Mouse (Mus musculus): Measurements from ENCODE around the gene Tent4a. TPM values are rescaled to one million over a fixed set of nuclear protein-coding genes. Genes with fewer than 3 reads are reported as not detected.

Tent4a gene
- polyA plus RNA-seq, 1 experiment from 2014 or later = 3.7 TPM

DNA sequence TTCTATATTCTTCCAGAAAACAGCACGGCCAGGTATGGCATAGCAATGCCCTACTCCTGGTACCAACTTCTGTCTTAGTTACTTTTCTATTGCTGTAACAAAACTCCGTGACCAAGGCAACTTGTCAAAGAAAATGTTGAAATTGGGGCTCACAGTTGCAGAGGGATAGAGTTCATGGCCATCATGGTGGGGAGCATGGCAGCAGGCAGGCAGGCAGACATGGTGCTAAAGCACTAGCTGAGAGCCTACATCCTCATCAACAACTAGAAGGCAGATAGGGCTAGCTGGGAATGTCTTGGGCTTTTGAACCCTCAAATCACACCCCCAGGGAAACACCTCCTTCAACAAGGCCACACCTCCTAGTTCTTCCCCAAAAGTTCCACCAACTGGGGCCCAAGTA, 16.4 kb upstream of the Tent4a start:
- 81% methylated on average over 2 of the region's 2 CpGs for WGBS
- no peak overlapping the region for H3K9ac ChIP-seq (ENCODE audit: low read depth, low read length)
- no peak for ATAC-seq
- H3K4me3 ChIP-seq (ENCODE audit: low read length) = no peak overlapping the region
- H3K4me1 ChIP-seq (ENCODE audit: control insufficient read depth, insufficient read depth, low read length) = no peaks in the 10 kb centered on the region
- no peak overlapping the region for H3K4me2 ChIP-seq (ENCODE audit: low read depth, low read length)
- no peaks in the 10 kb centered on the region for H3K9me3 ChIP-seq (ENCODE audit: control insufficient read depth, low read length)
- H3K36me3 ChIP-seq (ENCODE audit: control insufficient read depth, insufficient read depth, low read length) = no peaks in the 10 kb centered on the region
- no peak overlapping the region for H3K27ac ChIP-seq (ENCODE audit: low read length)
- no peaks in the 10 kb centered on the region for H3K27me3 ChIP-seq (replicated peaks; ENCODE audit: control insufficient read depth, insufficient read depth, low read length)

DNA sequence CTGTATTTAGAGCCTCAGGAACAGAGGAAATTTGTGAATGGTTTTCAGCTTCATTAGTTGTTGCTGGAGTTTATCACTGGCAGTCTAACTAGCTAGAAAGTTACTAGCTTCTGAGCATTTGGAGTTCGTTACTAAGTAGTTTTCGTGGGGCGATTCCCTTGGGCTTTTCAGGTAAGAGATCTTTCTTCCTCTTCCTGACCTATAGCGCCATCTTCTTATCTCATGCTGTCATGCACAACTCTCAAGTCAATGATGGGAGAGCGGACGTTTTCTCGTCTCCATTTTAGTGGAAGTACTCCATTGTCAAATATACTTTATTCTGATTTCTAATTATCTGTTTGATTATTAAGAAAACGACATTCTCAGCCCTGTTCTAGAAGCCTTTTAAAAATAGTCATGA, 15.6 kb upstream of the Tent4a start:
- Histone ChIP-seq H3K4me3 (ENCODE audit: low read length) (no peak overlapping the region), H3K9me3 (ENCODE audit: control insufficient read depth, low read length) (no peaks in the 10 kb centered on the region), H3K27me3 (replicated peaks; ENCODE audit: control insufficient read depth, insufficient read depth, low read length) (no peaks in the 10 kb centered on the region), H3K4me1 (ENCODE audit: control insufficient read depth, insufficient read depth, low read length) (no peaks in the 10 kb centered on the region), H3K27ac (ENCODE audit: low read length) (no peak overlapping the region), H3K9ac (ENCODE audit: low read depth, low read length) (no peak overlapping the region), H3K36me3 (ENCODE audit: control insufficient read depth, insufficient read depth, low read length) (no peaks in the 10 kb centered on the region), H3K4me2 (ENCODE audit: low read depth, low read length) (no peak overlapping the region)
- WGBS = 51% methylated on average over 8 of the region's 8 CpGs
- no peak for ATAC-seq

DNA sequence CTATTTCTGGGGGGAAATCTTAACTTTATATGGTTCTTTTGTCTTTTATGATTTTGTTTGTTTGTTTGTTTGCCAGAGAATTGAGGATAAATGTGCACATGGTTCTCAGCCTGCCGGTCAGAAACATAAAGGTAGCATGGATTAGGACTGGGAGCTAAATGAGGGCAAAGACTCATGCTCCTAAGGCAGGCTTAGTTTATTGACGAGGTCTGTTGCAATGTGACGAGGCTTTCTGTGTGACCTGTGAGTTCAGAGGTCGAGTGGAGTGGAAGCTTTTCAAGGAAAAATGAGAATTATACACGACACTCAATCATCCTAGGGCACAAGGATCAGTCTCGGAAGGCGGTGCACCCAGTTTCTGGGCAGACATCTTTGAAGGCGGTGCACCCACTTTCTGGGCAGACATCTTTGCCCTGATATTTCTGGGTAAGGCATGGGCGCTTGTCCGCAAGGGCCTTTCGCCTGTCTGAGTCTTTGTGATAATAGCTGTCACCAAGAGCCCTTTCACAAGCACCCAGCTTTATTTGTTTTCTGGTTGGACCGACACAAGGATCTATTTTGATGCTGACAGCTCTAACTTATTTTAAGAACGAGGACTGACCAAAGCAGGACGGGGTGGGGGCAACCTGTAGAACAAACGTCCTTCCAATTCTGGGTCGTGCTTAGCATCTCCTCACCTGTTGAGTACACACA, 13.2 kb upstream of the Tent4a start:
- Histone ChIP-seq H3K27ac (ENCODE audit: low read length) (no peak overlapping the region), H3K4me2 (ENCODE audit: low read depth, low read length) (no peak overlapping the region), H3K4me3 (ENCODE audit: low read length) (no peak overlapping the region), H3K27me3 (replicated peaks; ENCODE audit: control insufficient read depth, insufficient read depth, low read length) (peaks cover 5% of the 10 kb centered on the region; the same call in 1 of the 2 replicates), H3K9ac (ENCODE audit: low read depth, low read length) (no peak overlapping the region), H3K4me1 (ENCODE audit: control insufficient read depth, insufficient read depth, low read length) (peaks cover 10% of the 10 kb centered on the region; the same call in 1 of the 2 replicates), H3K36me3 (ENCODE audit: control insufficient read depth, insufficient read depth, low read length) (no peaks in the 10 kb centered on the region), H3K9me3 (ENCODE audit: control insufficient read depth, low read length) (no peaks in the 10 kb centered on the region)
- WGBS = 65% methylated on average over 16 of the region's 16 CpGs
- ATAC-seq = no peak

- H3K36me3 ChIP-seq (ENCODE audit: control insufficient read depth, insufficient read depth, low read length) = no peaks in the 10 kb centered on the region
- WGBS = 26% methylated on average over 3 of the region's 3 CpGs
- no peaks in the 10 kb centered on the region for H3K9me3 ChIP-seq (ENCODE audit: control insufficient read depth, low read length)
- no peak overlapping the region for H3K4me2 ChIP-seq (ENCODE audit: low read depth, low read length)
- ATAC-seq = no peak
- no peak overlapping the region for H3K27ac ChIP-seq (ENCODE audit: low read length)
- peaks cover 5% of the 10 kb centered on the region; the same call in 1 of the 2 replicates for H3K27me3 ChIP-seq (replicated peaks; ENCODE audit: control insufficient read depth, insufficient read depth, low read length)
- peaks cover 13% of the 10 kb centered on the region; the same call in 1 of the 2 replicates for H3K4me1 ChIP-seq (ENCODE audit: control insufficient read depth, insufficient read depth, low read length)
- H3K9ac ChIP-seq (ENCODE audit: low read depth, low read length) = no peak overlapping the region
- no peak overlapping the region for H3K4me3 ChIP-seq (ENCODE audit: low read length)
These were observed 10.6 kb upstream of the Tent4a start for GRCm38 (mm10) chr13:69545019-69545418.

DNA sequence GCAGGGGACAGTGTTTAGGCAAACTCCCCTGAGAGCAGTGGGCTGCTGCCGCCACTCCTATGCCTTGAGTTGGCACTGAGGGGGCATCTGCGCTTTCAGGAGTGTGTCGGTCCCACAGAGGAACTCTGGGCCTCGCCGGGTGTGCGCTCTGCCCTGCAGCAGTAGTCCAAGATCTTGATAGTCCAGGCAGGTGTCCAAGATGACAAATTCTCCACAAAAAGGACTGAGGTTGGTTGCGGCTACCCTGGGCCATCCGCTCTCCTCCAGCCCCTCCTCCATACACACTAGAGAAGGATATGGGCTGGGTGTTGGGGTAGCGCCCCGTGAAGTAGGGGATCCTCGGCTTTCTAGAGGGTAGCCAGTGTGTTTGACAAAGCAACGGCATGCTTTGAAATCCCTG, 9.2 kb upstream of the Tent4a start:
- 0 out of 2 replicates have a peak, but pooled peaks have one; percentile 7 for ATAC-seq
- peak overlapping the region; percentile 60 for H3K27ac ChIP-seq (ENCODE audit: low read length)
- peak overlapping the region; percentile 26 for H3K4me2 ChIP-seq (ENCODE audit: low read depth, low read length)
- no peaks in the 10 kb centered on the region for H3K9me3 ChIP-seq (ENCODE audit: control insufficient read depth, low read length)
- peaks cover 13% of the 10 kb centered on the region; the same call in 1 of the 2 replicates for H3K4me1 ChIP-seq (ENCODE audit: control insufficient read depth, insufficient read depth, low read length)
- peak overlapping the region; percentile 16; the same call in 1 of the 2 replicates for H3K4me3 ChIP-seq (ENCODE audit: low read length)
- H3K9ac ChIP-seq (ENCODE audit: low read depth, low read length) = peak overlapping the region; percentile 37; the same call in 1 of the 2 replicates
- WGBS = 42% methylated on average over 12 of the region's 12 CpGs
- H3K36me3 ChIP-seq (ENCODE audit: control insufficient read depth, insufficient read depth, low read length) = no peaks in the 10 kb centered on the region
- H3K27me3 ChIP-seq (replicated peaks; ENCODE audit: control insufficient read depth, insufficient read depth, low read length) = peaks cover 5% of the 10 kb centered on the region; the same call in 1 of the 2 replicates

DNA sequence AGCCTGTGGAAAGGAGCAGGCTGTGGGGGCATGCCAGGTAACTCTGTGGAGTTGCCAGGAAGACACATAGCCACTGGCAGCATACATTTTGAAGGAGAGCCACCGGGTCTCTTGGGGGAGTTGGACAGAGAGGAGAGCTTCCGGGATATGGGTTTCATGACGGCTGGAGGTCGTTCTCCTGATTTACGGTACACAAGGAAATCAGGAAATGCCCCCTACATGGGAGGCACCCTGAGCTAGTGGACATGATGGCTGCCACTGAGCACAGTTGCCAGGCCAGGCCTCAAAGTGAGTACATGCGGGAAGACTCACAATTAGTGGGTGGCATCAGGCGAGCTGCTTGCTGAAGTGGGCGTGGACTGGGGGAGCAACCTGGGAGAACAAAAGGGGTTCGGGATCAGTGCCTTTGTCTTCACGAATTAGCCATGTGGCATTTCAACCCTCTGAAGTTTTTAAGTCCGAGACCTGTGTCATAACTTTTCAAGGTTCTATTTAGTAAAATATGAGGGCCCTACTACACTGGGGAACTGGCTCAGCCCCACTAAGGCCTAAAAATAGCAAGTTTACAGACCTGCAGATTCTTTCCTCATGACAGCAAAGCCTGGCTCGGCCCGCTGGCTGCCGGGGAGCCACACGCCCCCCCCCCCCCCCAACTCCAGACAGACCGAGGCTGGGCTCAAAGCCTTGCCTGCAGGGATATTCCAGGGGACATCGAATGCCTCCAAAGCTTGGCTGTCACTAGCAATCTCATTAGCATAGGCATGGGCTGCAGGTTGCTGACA, 8.3 kb upstream of the Tent4a start:
- peak overlapping the region; percentile 68 for H3K27ac ChIP-seq (ENCODE audit: low read length)
- peaks cover 5% of the 10 kb centered on the region; the same call in 1 of the 2 replicates for H3K27me3 ChIP-seq (replicated peaks; ENCODE audit: control insufficient read depth, insufficient read depth, low read length)
- 0 out of 2 replicates have a peak overlapping the region, but pooled peaks have one; percentile 37 for H3K9ac ChIP-seq (ENCODE audit: low read depth, low read length)
- H3K36me3 ChIP-seq (ENCODE audit: control insufficient read depth, insufficient read depth, low read length) = no peaks in the 10 kb centered on the region
- 44% methylated on average over 17 of the region's 17 CpGs for WGBS
- no peak overlapping the region for H3K4me2 ChIP-seq (ENCODE audit: low read depth, low read length)
- H3K4me3 ChIP-seq (ENCODE audit: low read length) = no peak overlapping the region
- H3K4me1 ChIP-seq (ENCODE audit: control insufficient read depth, insufficient read depth, low read length) = peaks cover 16% of the 10 kb centered on the region; the same call in 1 of the 2 replicates
- no peak for ATAC-seq
- no peaks in the 10 kb centered on the region for H3K9me3 ChIP-seq (ENCODE audit: control insufficient read depth, low read length)

DNA sequence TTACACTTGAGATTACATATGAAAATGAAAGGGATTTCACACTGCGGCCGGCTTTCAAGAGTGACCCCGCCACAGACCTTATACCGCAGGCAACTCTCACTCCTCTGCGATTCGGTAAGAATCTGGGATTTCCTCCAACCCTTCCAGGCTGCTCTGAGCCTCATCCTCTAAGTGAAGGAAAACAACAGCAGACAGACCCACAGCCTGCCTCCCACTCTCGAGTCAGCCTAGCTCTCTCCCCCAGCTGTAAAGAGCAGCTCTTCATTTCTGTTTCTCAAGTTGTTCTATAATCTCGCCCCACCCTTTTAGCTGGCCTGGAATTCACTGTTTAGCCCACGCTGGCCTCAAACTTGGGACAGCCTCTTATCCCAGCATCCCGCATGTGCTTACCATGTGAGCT, 7.4 kb upstream of the Tent4a start:
- peak; percentile 29 for ATAC-seq
- Histone ChIP-seq H3K4me2 (ENCODE audit: low read depth, low read length) (no peak overlapping the region), H3K4me3 (ENCODE audit: low read length) (no peak overlapping the region), H3K27ac (ENCODE audit: low read length) (peak overlapping the region; percentile 68; the same call in 1 of the 2 replicates), H3K9ac (ENCODE audit: low read depth, low read length) (no peak overlapping the region), H3K9me3 (ENCODE audit: control insufficient read depth, low read length) (no peaks in the 10 kb centered on the region), H3K4me1 (ENCODE audit: control insufficient read depth, insufficient read depth, low read length) (peaks cover 16% of the 10 kb centered on the region; the same call in 1 of the 2 replicates), H3K36me3 (ENCODE audit: control insufficient read depth, insufficient read depth, low read length) (no peaks in the 10 kb centered on the region), H3K27me3 (replicated peaks; ENCODE audit: control insufficient read depth, insufficient read depth, low read length) (peaks cover 5% of the 10 kb centered on the region; the same call in 1 of the 2 replicates)
- WGBS = 49% methylated on average over 10 of the region's 10 CpGs

GRCm38 (mm10) chr13:69541209-69541608, 6.8 kb upstream of the Tent4a start:
- 77% methylated on average over 6 of the region's 6 CpGs for WGBS
- Histone ChIP-seq H3K4me2 (ENCODE audit: low read depth, low read length) (no peak overlapping the region), H3K4me1 (ENCODE audit: control insufficient read depth, insufficient read depth, low read length) (peaks cover 16% of the 10 kb centered on the region; the same call in 1 of the 2 replicates), H3K9me3 (ENCODE audit: control insufficient read depth, low read length) (no peaks in the 10 kb centered on the region), H3K4me3 (ENCODE audit: low read length) (no peak overlapping the region), H3K27ac (ENCODE audit: low read length) (no peak overlapping the region), H3K36me3 (ENCODE audit: control insufficient read depth, insufficient read depth, low read length) (no peaks in the 10 kb centered on the region), H3K27me3 (replicated peaks; ENCODE audit: control insufficient read depth, insufficient read depth, low read length) (peaks cover 5% of the 10 kb centered on the region; the same call in 1 of the 2 replicates), H3K9ac (ENCODE audit: low read depth, low read length) (no peak overlapping the region)
- ATAC-seq = no peak

GRCm38 (mm10) chr13:69538327-69538726, 3.9 kb upstream of the Tent4a start:
- H3K9me3 ChIP-seq (ENCODE audit: control insufficient read depth, low read length) = no peaks in the 10 kb centered on the region
- no peaks in the 10 kb centered on the region for H3K27me3 ChIP-seq (replicated peaks; ENCODE audit: control insufficient read depth, insufficient read depth, low read length)
- no peak for ATAC-seq
- no peak overlapping the region for H3K27ac ChIP-seq (ENCODE audit: low read length)
- WGBS = 38% methylated on average over 4 of the region's 4 CpGs
- peaks cover 20% of the 10 kb centered on the region for H3K4me1 ChIP-seq (ENCODE audit: control insufficient read depth, insufficient read depth, low read length)
- H3K4me2 ChIP-seq (ENCODE audit: low read depth, low read length) = no peak overlapping the region
- H3K9ac ChIP-seq (ENCODE audit: low read depth, low read length) = 0 out of 2 replicates have a peak overlapping the region, but pooled peaks have one; percentile 14
- H3K4me3 ChIP-seq (ENCODE audit: low read length) = no peak overlapping the region
- H3K36me3 ChIP-seq (ENCODE audit: control insufficient read depth, insufficient read depth, low read length) = no peaks in the 10 kb centered on the region
